ENCODE assay signal across 31 mouse cellular contexts in genomic region chr14:98728863-98729262, GRCm38 (mm10).
"Had no signal": no experiment of that assay in that cellular context is flagged by ENCODE, and none has a peak within 500 bp of the region (broad histone marks: within the 10 kb centered on the region; RNA-seq: fewer than 3 reads in every experiment).

No protein-coding gene starts in this region.

- H3K9ac ChIP-seq: limb, embryonic 12.5 days; limb, embryonic 13.5 days; limb, embryonic 15.5 days; liver, embryonic 12.5 days; liver, embryonic 13.5 days; liver, embryonic 14.5 days; liver, embryonic 15.5 days; liver, postnatal 0 days; lung, embryonic 14.5 days; lung, embryonic 15.5 days; midbrain, embryonic 12.5 days; midbrain, embryonic 13.5 days; midbrain, embryonic 15.5 days had no signal

- DNase-seq: left cerebral cortex, postnatal 4 days; liver; liver, embryonic 13.5 days; liver, postnatal 0 days; lung, adult 18-20 months; lung, adult 2 months; lung, embryonic 14.5 days; lung, postnatal 10 days; lung, postnatal 14 days; lung, postnatal 36 days; lung, postnatal 4 days; midbrain, embryonic 14.5 days had no signal

- H3K27me3 ChIP-seq: limb, embryonic 12.5 days; limb, embryonic 13.5 days; limb, embryonic 15.5 days; liver, embryonic 12.5 days; liver, embryonic 13.5 days; liver, embryonic 15.5 days; lung, embryonic 15.5 days; megakaryocyte, embryonic 14.5 days; midbrain, embryonic 12.5 days; midbrain, embryonic 13.5 days; midbrain, embryonic 15.5 days had no signal

- H3K9me3 ChIP-seq: limb, embryonic 10.5 days; limb, embryonic 12.5 days; limb, embryonic 13.5 days; limb, embryonic 15.5 days; liver, embryonic 12.5 days; liver, embryonic 13.5 days; liver, embryonic 15.5 days; lung, embryonic 15.5 days; midbrain, embryonic 10.5 days; midbrain, embryonic 12.5 days; midbrain, embryonic 13.5 days; midbrain, embryonic 15.5 days had no signal

- H3K36me3 ChIP-seq: limb, embryonic 10.5 days; limb, embryonic 12.5 days; limb, embryonic 13.5 days; limb, embryonic 15.5 days; liver, embryonic 12.5 days; liver, embryonic 13.5 days; liver, embryonic 15.5 days; lung, embryonic 15.5 days; midbrain, embryonic 10.5 days; midbrain, embryonic 12.5 days; midbrain, embryonic 13.5 days; midbrain, embryonic 15.5 days had no signal

- ATAC-seq: liver, embryonic 12.5 days; liver, postnatal 0 days; lung, postnatal 0 days; midbrain, embryonic 13.5 days; midbrain, embryonic 15.5 days; midbrain, embryonic 16.5 days had no signal

- H3K4me3 ChIP-seq: limb, embryonic 10.5 days; limb, embryonic 12.5 days; limb, embryonic 13.5 days; limb, embryonic 15.5 days; liver, embryonic 12.5 days; liver, embryonic 13.5 days; liver, embryonic 15.5 days; lung, embryonic 15.5 days; megakaryocyte, embryonic 14.5 days; midbrain, embryonic 10.5 days; midbrain, embryonic 12.5 days; midbrain, embryonic 13.5 days; midbrain, embryonic 15.5 days; myocyte had no signal

- H3K4me2 ChIP-seq: limb, embryonic 12.5 days; limb, embryonic 13.5 days; limb, embryonic 15.5 days; liver, embryonic 11.5 days; liver, embryonic 12.5 days; liver, embryonic 13.5 days; liver, embryonic 15.5 days; lung, embryonic 14.5 days; lung, embryonic 15.5 days; midbrain, embryonic 11.5 days; midbrain, embryonic 12.5 days; midbrain, embryonic 13.5 days; midbrain, embryonic 15.5 days had no signal

- H3K4me1 ChIP-seq: limb, embryonic 10.5 days; limb, embryonic 12.5 days; limb, embryonic 13.5 days; limb, embryonic 15.5 days; liver, embryonic 12.5 days; liver, embryonic 13.5 days; liver, embryonic 15.5 days; lung, embryonic 15.5 days; megakaryocyte, embryonic 14.5 days; midbrain, embryonic 10.5 days; midbrain, embryonic 12.5 days; midbrain, embryonic 13.5 days; midbrain, embryonic 15.5 days had no signal

- H3K27ac ChIP-seq: limb, embryonic 10.5 days; limb, embryonic 12.5 days; limb, embryonic 13.5 days; limb, embryonic 15.5 days; liver, embryonic 12.5 days; liver, embryonic 13.5 days; liver, embryonic 14.5 days; liver, embryonic 15.5 days; lung, embryonic 15.5 days; macrophage; midbrain, embryonic 10.5 days; midbrain, embryonic 12.5 days; midbrain, embryonic 13.5 days; midbrain, embryonic 15.5 days had no signal
